Mouse (Mus musculus) ES-E14 (cell line): ENCODE data around the gene Diaph3. TPM values are rescaled to one million over a fixed set of nuclear protein-coding genes. Genes with fewer than 3 reads are reported as not detected.

Experiments
- DNase-seq: peaks from one replicate; pipeline ENCODE4 v3.0.0-alpha.2; 2013; ENCODE audit warnings: low read depth, low spot score
- H3K27ac ChIP-seq: 2 replicates; pipeline ENCODE4 v1.5.1; 2012; ENCODE audit warnings: low read depth, mild to moderate bottlenecking, low read length, moderate library complexity, mixed read lengths; ENCODE audit not compliant: poor library complexity, insufficient read depth, severe bottlenecking
- H3K36me3 ChIP-seq: 2 replicates; pipeline ENCODE4 v1.6.1; 2012; ENCODE audit warnings: mild to moderate bottlenecking, low read length, moderate library complexity, mixed read lengths; ENCODE audit not compliant: control insufficient read depth, poor library complexity, insufficient read depth, severe bottlenecking
- H3K4me1 ChIP-seq, 2 experiments: fragments of 150-350 bp in 1 of 2; sonication (generic) in 1 of 2; 2 replicates each; pipeline ENCODE4 v1.6.1; 2012; ENCODE audit warnings: low read length in 2 of 2, mild to moderate bottlenecking in 1 of 2, mixed read lengths in 1 of 2; ENCODE audit not compliant: control insufficient read depth in 2 of 2, insufficient read depth in 2 of 2, poor library complexity in 1 of 2
- H3K4me3 ChIP-seq, 2 experiments: fragments of 150-350 bp in 1 of 2; sonication (generic) in 1 of 2; 2 replicates each; pipeline ENCODE4 v1.5.1; 2012; ENCODE audit warnings: low read length in 2 of 2, low read depth in 1 of 2, mild to moderate bottlenecking in 1 of 2, mixed read lengths in 1 of 2; ENCODE audit not compliant: insufficient read depth in 1 of 2, poor library complexity in 1 of 2, severe bottlenecking in 1 of 2
- H3K9ac ChIP-seq: 2 replicates; pipeline ENCODE4 v1.6.1; 2012; ENCODE audit warnings: low read depth, mild to moderate bottlenecking, low read length, mixed read lengths; ENCODE audit not compliant: poor library complexity, insufficient read depth, severe bottlenecking
- H3K9me3 ChIP-seq: fragments of 150-350 bp; sonication (generic); 2 replicates; pipeline ENCODE4 v1.6.1; 2012; ENCODE audit warnings: low read depth, mild to moderate bottlenecking, low read length; ENCODE audit not compliant: control insufficient read depth, insufficient read depth
- CHD2 ChIP-seq: IDR thresholded peaks from 2 replicates; pipeline ENCODE4 v1.6.1; 2014; ENCODE audit warnings: mild to moderate bottlenecking, low read depth, low read length, inconsistent platforms
- HCFC1 ChIP-seq: IDR thresholded peaks from 2 replicates; pipeline ENCODE4 v1.6.1; 2012; ENCODE audit warnings: low read length, inconsistent platforms, borderline replicate concordance; ENCODE audit not compliant: insufficient read depth
- MAFK ChIP-seq: IDR thresholded peaks from 2 replicates; pipeline ENCODE4 v1.6.1; 2014; ENCODE audit warnings: mild to moderate bottlenecking, low read depth, low read length, inconsistent platforms; ENCODE audit not compliant: insufficient read depth
- ZC3H11A ChIP-seq: IDR thresholded peaks from 2 replicates; pipeline ENCODE4 v1.6.1; 2012; ENCODE audit warnings: low read depth, mild to moderate bottlenecking, inconsistent platforms, low read length, borderline replicate concordance
- ZNF384 ChIP-seq: IDR thresholded peaks from 2 replicates; pipeline ENCODE4 v1.6.1; 2012; ENCODE audit warnings: low read depth, low read length, inconsistent platforms
- in situ Hi-C, 2 experiments: fragments of 600-800 bp; cut with MboI; formaldehyde crosslinking; loops; one replicate each; pipeline ENCODE4 v1.15.1; 2025; ENCODE audit warnings: low sequenced_read_pairs in 2 of 2, inconsistent platforms in 1 of 2; ENCODE audit not compliant: unreplicated experiment in 2 of 2
- total RNA-seq: library from RNA; depleted of rRNA; stranded (reverse); fragments of 300-350 nt; gene quantifications from 2 replicates; pipeline ENCODE4 v1.2.3, GENCODE M21; 2012

Gene Diaph3
- total RNA-seq, 1 experiment, result 13.1 TPM

DNA sequence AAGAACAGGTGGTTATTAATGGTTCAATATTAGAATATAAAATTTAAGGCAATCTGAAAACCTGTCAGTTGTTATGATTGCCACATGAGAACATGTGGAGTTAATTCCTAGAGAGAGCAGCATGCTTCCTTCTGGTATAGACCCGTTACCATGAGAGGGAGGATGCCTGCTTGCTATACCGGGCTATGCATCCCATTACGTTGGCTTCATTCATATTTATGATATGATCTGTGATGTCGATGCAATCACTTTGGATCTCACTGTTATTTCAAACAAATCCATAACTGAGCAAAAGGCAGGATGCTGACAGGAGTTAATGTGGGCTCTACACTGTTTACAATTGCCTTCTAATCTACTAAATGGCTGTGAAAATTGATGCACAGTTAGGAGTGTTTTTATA lies 439.9 kb downstream of the Diaph3 start:
- in situ Hi-C loops, result no loop called here
- H3K36me3 ChIP-seq, result no peaks in the 10 kb centered on the region
- no peak overlapping the region for H3K27ac ChIP-seq
- H3K4me1 ChIP-seq, result no peaks in the 10 kb centered on the region
- no peak overlapping the region for H3K4me3 ChIP-seq
- no peak for DNase-seq
- TF ChIP-seq ZNF384, result no peak
- no peak for TF ChIP-seq CHD2
- no peak for TF ChIP-seq HCFC1
- no peak for TF ChIP-seq ZC3H11A
- no peak for TF ChIP-seq MAFK
- no peaks in the 10 kb centered on the region for H3K9me3 ChIP-seq
- no peak overlapping the region for H3K9ac ChIP-seq

DNA sequence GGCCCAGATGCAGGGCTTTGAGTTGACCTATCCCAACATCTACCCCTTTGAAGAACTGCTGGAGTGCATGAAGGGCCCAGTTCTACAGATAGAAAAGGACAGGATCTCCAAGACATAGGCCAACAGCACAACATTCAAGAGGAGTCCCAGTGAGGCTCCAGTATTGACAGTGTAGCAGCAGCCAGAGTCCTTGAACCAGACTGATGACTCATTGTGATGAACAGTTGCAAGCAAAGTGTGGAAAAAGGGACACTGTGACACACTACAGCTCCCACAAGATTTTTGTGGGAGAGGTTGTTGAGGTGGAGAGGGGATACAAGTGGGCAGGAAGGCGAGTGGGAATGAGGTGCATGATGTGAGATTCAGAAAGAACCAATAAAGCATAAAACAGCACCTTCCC lies 443.1 kb downstream of the Diaph3 start:
- DNase-seq, result no peak
- no peaks in the 10 kb centered on the region for H3K36me3 ChIP-seq
- TF ChIP-seq HCFC1, result no peak
- TF ChIP-seq ZNF384, result no peak
- no peak for TF ChIP-seq CHD2
- TF ChIP-seq ZC3H11A, result no peak
- TF ChIP-seq MAFK, result no peak
- H3K4me3 ChIP-seq, result no peak overlapping the region
- H3K9ac ChIP-seq, result no peak overlapping the region
- in situ Hi-C loops, result no loop called here
- H3K9me3 ChIP-seq, result no peaks in the 10 kb centered on the region
- H3K4me1 ChIP-seq, result no peaks in the 10 kb centered on the region
- H3K27ac ChIP-seq, result no peak overlapping the region

- Histone ChIP-seq H3K4me1 (no peaks in the 10 kb centered on the region), H3K27ac (no peak overlapping the region), H3K4me3 (no peak overlapping the region), H3K9ac (no peak overlapping the region), H3K36me3 (no peaks in the 10 kb centered on the region), H3K9me3 (no peaks in the 10 kb centered on the region)
- DNase-seq, result no peak
- no peak for TF ChIP-seq CHD2
- TF ChIP-seq MAFK, result no peak
- no peak for TF ChIP-seq ZC3H11A
- TF ChIP-seq HCFC1, result no peak
- in situ Hi-C loops, result no loop called here
Measured at GRCm38 (mm10) chr14:86692714-86693113, 448.3 kb downstream of the Diaph3 start.

DNA sequence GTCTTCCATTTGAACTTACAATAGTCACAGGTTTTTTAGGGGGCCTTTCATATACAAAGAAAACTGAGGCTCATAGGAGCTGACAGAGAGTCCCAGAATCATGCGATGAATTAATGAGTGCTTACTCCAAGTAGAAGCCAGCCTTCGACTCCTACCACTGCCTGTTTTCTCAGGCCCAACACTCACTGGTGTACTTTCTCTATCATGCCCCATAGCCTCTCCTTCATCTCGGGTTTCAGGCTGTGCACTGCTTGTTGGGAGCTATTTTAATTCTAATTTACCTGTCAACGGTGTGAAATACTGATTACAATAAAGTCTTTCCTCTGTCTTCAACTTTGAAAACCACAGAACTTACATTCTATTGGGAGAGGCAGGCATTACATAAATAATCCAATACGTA lies 449.7 kb downstream of the Diaph3 start:
- no peak for TF ChIP-seq HCFC1
- TF ChIP-seq CHD2, result no peak
- in situ Hi-C loops, result no loop called here
- no peak for DNase-seq

GRCm38 (mm10) chr14:86684585-86685503 lies 456.2 kb downstream of the Diaph3 start:
- no peaks in the 10 kb centered on the region for H3K36me3 ChIP-seq
- in situ Hi-C loops, result no loop called here
- H3K4me1 ChIP-seq, result no peaks in the 10 kb centered on the region
- H3K9ac ChIP-seq, result no peak overlapping the region
- no peak for DNase-seq
- no peak overlapping the region for H3K4me3 ChIP-seq
- no peak overlapping the region for H3K27ac ChIP-seq
- H3K9me3 ChIP-seq, result no peaks in the 10 kb centered on the region
- TF ChIP-seq ZNF384 (no peak), HCFC1 (no peak), CHD2 (no peak), MAFK (no peak), ZC3H11A (no peak)

More for the DNA sequence above, 449.7 kb downstream of the Diaph3 start:
- Histone ChIP-seq H3K9ac (no peak overlapping the region), H3K4me1 (no peaks in the 10 kb centered on the region), H3K27ac (no peak overlapping the region), H3K9me3 (no peaks in the 10 kb centered on the region), H3K4me3 (no peak overlapping the region), H3K36me3 (no peaks in the 10 kb centered on the region)
